Mouse (Mus musculus) embryonic facial prominence, embryonic 10.5 days (tissue): ENCODE results near the gene Ahdc1. TPM values are rescaled to one million over a fixed set of nuclear protein-coding genes. Genes with fewer than 3 reads are reported as not detected.

ENCODE experiments used
- DNase-seq: peaks from one replicate; pipeline ENCODE4 v3.0.0-alpha.2; 2017; ENCODE audit warnings: low spot score
- H3K27ac ChIP-seq: fragments of 300-500 bp; sonication (generic); replicated peaks from 2 replicates; pipeline ENCODE4 v1.5.1; 2016; ENCODE audit warnings: mild to moderate bottlenecking
- H3K27me3 ChIP-seq: fragments of 300-500 bp; sonication (generic); replicated peaks from 2 replicates; pipeline ENCODE4 v1.6.1; 2016; ENCODE audit warnings: low read depth, mild to moderate bottlenecking; ENCODE audit not compliant: poor library complexity, severe bottlenecking
- H3K36me3 ChIP-seq: fragments of 300-500 bp; sonication (generic); replicated peaks from 2 replicates; pipeline ENCODE4 v1.6.1; 2016; ENCODE audit warnings: mild to moderate bottlenecking, moderate library complexity
- H3K4me1 ChIP-seq: fragments of 300-500 bp; sonication (generic); 2 replicates; pipeline ENCODE4 v1.6.1; 2016
- H3K4me3 ChIP-seq: fragments of 300-500 bp; sonication (generic); 2 replicates; pipeline ENCODE4 v1.5.1; 2016; ENCODE audit warnings: mild to moderate bottlenecking, moderate library complexity
- H3K9me3 ChIP-seq: fragments of 300-500 bp; sonication (generic); 2 replicates; pipeline ENCODE4 v1.6.1; 2016; ENCODE audit warnings: mild to moderate bottlenecking
- WGBS: fragments of 180-500 bp; shearing (Covaris S2); methylation state at CpG from one replicate; pipeline ENCODE4 v1.1.7; 2016; 5-methylcytosine and 5-hydroxymethylcytosine counted together
- polyA plus RNA-seq: library from polyadenylated mRNA; unstranded; fragments of >200 nt; fragmentation: Nextera tagmentation; extraction: Ambion mirVana; gene quantifications from 2 replicates; pipeline ENCODE4 v1.2.1, GENCODE M21; 2016

The Ahdc1 gene
- polyA plus RNA-seq, 1 experiment from 2014 or later = 11.5 TPM

DNA sequence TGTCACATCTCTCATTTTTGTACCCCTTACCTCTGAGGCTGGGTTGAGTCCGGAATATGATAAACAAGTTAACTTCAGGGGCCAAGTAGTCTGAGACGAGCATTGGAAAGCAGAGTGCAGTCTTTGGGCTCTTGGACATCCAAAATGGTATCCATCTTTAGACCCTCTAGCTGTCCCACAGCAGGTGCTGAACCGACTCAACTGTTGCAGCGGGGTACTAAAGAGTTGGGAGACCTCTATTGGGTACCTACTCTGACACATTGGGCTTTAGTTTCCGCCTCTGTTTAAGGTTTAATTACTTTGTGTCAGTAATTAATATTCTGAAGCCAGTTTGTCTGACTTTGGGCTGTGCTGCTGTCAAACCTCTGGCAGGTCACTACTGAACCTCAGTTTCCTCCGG is 26.7 kb downstream of the Ahdc1 start:
- H3K36me3 ChIP-seq = peaks cover 27% of the 10 kb centered on the region
- 23% methylated on average over 6 of the region's 6 CpGs for WGBS
- peak overlapping the region; percentile 78 for H3K4me3 ChIP-seq
- H3K27ac ChIP-seq = no peak overlapping the region
- H3K4me1 ChIP-seq = peaks cover 78% of the 10 kb centered on the region
- H3K27me3 ChIP-seq = peaks cover 36% of the 10 kb centered on the region
- no peak for DNase-seq
- H3K9me3 ChIP-seq = no peaks in the 10 kb centered on the region

DNA sequence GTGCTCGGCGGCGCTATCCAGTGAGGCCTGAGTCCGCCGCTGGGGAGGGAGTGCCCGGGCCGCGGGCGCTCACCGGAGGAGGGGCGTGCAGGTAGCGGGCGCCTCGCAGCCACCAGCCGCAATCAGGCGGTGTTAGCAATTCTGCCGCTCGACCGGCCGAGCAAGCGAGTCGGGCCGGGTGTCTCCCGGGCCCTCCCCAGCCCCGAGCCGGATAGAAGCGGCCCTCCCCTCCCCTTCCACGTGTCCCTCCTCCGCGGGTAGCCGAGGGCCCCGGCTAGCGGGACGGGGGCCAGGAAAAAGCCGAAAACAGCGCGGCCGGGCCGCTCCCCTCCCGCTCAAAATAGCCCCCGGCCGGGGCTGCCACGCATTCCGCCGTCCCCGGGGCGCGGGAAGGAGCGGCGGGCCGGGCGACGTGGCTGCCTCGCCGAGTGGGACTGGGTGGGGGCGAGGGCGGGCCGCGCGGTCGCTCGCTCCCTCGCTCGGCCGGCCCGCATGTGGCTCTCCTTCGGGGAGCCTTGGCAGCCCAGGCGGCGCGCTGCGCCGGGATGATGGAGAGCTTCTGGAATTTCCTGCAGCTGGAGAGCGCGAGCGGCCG is 27.6 kb downstream of the Ahdc1 start:
- peak; percentile 83 for DNase-seq
- H3K4me1 ChIP-seq = peaks cover 86% of the 10 kb centered on the region
- no peaks in the 10 kb centered on the region for H3K9me3 ChIP-seq
- H3K36me3 ChIP-seq = peaks cover 20% of the 10 kb centered on the region; the same call in 1 of the 2 replicates
- H3K27me3 ChIP-seq = peaks cover 36% of the 10 kb centered on the region
- H3K27ac ChIP-seq = peak overlapping the region; percentile 92
- WGBS = under 1% methylated on average over 76 of the region's 76 CpGs
- peak overlapping the region; percentile 78 for H3K4me3 ChIP-seq

DNA sequence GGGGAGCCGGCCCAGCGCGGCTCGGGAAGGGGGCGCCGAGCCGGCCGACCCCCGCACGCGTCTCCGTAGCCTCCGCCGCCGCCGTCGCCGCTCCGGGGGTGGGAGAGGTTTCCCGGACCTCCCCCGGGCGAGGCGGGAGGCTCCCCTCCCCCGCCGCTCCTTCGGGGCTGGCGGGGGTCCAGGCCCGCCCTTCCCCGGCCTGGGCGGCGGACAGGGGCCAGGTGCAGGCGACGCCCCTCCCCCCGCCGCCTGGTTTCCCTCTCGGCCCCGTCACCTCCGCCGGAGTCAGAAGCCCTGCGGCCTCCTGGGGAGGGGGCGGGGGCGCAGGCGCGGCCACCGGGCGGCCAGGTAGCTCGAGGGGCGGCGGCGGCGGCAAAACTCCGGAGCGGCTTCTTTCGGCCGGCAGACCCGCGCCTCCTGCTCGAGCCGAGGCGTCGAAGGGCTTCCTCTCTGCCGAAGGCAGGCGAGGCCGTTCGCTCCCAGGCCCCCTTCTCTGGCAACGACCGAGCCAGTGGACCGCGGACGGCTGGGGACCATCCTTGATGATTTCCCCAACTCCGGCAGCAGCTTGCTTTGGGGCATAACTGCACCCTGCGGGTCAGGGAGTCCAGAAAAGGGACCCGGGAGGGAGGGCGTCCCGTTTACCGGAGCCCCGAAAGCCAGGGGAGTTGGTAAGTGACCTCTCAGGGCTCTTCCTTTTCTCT is 28.2 kb downstream of the Ahdc1 start:
- peak overlapping the region; percentile 78 for H3K4me3 ChIP-seq
- DNase-seq = peak; percentile 82
- peaks cover 90% of the 10 kb centered on the region for H3K4me1 ChIP-seq
- peak overlapping the region; percentile 92 for H3K27ac ChIP-seq
- H3K27me3 ChIP-seq = peaks cover 36% of the 10 kb centered on the region
- peaks cover 15% of the 10 kb centered on the region; the same call in 1 of the 2 replicates for H3K36me3 ChIP-seq
- under 1% methylated on average over 77 of the region's 77 CpGs for WGBS
- H3K9me3 ChIP-seq = no peaks in the 10 kb centered on the region

DNA sequence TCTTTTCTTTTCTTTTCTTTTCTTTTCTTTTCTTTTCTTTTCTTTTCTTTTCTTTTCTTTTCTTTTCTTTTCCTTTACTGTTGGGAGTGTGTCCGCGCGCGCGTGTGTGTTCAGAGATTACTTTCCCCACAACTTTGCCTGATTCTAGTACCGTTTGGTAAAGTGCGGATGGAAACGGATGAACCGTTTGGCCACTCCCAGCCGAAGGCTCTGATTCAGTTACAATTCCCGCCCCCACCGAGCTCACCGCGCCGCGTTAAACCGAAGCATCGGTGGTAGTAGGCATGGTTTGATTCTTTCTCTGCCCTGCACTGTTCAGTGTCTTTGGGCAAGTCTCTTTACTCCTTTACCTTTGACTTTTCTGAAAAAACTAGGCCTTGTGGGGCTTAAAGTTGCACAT is 28.8 kb downstream of the Ahdc1 start:
- WGBS = under 1% methylated on average over 18 of the region's 18 CpGs
- peak overlapping the region; percentile 92 for H3K27ac ChIP-seq
- peaks cover 10% of the 10 kb centered on the region; the same call in 1 of the 2 replicates for H3K36me3 ChIP-seq
- peak overlapping the region; percentile 78 for H3K4me3 ChIP-seq
- peaks cover 36% of the 10 kb centered on the region for H3K27me3 ChIP-seq
- peak; percentile 53 for DNase-seq
- H3K9me3 ChIP-seq = no peaks in the 10 kb centered on the region
- peaks cover 90% of the 10 kb centered on the region for H3K4me1 ChIP-seq

DNA sequence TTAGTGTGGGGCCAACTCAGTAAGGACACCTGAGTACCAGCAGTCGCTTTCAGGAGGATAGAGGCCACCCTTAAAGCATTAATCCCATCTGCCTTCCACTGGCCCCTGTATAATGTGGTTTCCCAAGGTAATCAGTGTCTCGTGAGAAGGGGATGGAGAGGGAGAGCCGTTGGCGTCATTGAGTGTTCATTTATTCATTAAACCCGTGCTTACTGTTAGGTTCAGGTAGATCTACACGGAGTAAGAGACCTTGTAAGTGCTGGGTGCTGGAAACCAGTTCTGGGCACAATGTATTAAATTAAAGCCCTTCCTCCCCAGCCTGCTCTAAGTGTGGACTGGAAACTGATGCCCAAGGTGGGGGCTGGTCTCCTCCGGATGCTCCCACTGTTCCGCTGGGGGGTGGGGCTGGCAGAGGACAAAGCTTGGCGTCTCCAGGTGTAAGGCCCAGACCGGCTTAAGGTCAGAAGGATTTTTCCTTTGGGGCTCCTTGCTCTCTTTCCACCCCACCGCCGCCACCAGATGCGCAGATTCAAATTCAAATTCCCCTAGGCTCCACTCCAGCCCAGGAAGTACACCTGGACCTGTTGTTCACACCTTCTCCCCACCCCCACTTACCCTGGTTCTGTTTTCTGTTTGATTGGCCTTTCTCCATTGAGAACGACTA is 29.3 kb downstream of the Ahdc1 start:
- WGBS = 18% methylated on average over 14 of the region's 14 CpGs
- peaks cover 90% of the 10 kb centered on the region for H3K4me1 ChIP-seq
- DNase-seq = peak; percentile 47
- peaks cover 5% of the 10 kb centered on the region; the same call in 1 of the 2 replicates for H3K36me3 ChIP-seq
- peak overlapping the region; percentile 92 for H3K27ac ChIP-seq
- peaks cover 36% of the 10 kb centered on the region for H3K27me3 ChIP-seq
- H3K4me3 ChIP-seq = peak overlapping the region; percentile 78
- no peaks in the 10 kb centered on the region for H3K9me3 ChIP-seq

DNA sequence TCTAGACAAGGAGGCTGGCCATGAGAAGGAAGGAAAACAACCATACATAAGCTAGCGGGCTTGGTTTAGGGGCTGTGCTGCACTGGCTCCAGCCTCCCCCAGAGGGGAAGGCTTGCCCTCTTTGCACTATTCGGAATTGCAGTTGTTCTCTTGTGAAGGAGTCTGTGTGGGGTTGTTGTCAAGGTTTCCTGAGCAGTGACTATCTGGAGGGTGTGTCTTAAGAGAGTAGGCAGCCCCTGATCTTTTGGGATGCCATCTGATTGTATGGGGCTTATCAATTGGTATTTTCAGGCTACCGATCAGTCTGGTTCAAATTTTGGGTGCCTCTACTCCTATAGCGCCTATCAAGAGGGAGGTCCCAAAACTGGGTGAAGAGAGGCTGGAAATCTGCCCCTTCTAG is 31.2 kb downstream of the Ahdc1 start:
- DNase-seq = peak; percentile 45
- peak overlapping the region; percentile 78 for H3K4me3 ChIP-seq
- peaks cover 100% of the 10 kb centered on the region for H3K4me1 ChIP-seq
- H3K27me3 ChIP-seq = peaks cover 27% of the 10 kb centered on the region
- WGBS = 6% methylated on average over 4 of the region's 4 CpGs
- H3K27ac ChIP-seq = peak overlapping the region; percentile 92
- no peaks in the 10 kb centered on the region for H3K9me3 ChIP-seq
- H3K36me3 ChIP-seq = peaks cover 3% of the 10 kb centered on the region; the same call in 1 of the 2 replicates

DNA sequence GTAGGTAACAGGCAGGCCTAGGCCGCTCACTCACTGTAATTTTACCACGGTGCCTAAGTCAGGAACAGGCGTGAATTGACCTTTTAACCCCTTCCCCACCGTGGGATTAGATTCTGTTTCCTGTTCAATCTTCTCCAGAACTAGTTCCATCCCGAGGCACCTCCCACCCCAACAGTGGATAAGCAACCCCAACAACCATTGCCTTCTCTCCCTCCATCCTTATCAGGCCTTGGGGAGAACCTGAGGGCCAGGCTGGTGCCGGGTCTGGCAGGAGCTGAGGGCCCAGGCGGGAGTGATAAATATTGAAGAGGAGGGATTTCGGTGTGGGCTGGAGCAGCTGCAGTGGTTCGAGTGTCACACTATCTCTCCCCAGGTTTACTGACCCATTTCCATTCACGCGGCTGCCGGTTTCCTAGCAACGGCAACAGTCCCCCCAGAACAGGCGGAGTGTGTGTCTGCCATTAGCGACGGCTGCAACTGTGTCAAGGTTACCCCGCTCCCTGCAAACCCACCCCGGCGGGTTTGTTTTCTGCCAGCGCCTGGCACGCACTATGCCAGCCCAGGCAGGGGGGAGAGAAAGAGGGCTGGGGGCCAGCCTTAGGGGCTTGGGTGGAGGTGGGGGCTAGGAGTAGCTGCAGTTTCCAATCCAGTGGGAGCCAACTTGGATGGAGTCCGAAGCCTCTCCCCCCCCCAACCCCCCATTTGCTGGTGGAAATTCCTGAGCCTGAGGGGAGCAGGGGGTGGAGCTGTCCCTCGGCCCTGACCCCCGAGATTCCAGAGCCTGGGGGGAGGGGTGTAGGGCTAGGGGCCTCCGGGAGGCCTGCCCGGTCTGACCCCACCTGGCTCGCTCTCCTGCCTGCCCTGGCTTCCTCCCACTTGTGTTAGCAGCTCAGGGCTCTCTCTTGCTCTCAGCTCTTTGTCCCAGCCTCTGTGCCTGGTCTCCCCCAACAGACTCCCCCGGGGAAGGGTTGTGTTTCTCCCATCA is 31.9 kb downstream of the Ahdc1 start:
- Histone ChIP-seq H3K27me3 (peaks cover 20% of the 10 kb centered on the region), H3K9me3 (no peaks in the 10 kb centered on the region), H3K4me3 (peak overlapping the region; percentile 78), H3K36me3 (no peaks in the 10 kb centered on the region), H3K4me1 (peaks cover 100% of the 10 kb centered on the region), H3K27ac (peak overlapping the region; percentile 92)
- peak; percentile 83 for DNase-seq
- 2% methylated on average over 28 of the region's 28 CpGs for WGBS

DNA sequence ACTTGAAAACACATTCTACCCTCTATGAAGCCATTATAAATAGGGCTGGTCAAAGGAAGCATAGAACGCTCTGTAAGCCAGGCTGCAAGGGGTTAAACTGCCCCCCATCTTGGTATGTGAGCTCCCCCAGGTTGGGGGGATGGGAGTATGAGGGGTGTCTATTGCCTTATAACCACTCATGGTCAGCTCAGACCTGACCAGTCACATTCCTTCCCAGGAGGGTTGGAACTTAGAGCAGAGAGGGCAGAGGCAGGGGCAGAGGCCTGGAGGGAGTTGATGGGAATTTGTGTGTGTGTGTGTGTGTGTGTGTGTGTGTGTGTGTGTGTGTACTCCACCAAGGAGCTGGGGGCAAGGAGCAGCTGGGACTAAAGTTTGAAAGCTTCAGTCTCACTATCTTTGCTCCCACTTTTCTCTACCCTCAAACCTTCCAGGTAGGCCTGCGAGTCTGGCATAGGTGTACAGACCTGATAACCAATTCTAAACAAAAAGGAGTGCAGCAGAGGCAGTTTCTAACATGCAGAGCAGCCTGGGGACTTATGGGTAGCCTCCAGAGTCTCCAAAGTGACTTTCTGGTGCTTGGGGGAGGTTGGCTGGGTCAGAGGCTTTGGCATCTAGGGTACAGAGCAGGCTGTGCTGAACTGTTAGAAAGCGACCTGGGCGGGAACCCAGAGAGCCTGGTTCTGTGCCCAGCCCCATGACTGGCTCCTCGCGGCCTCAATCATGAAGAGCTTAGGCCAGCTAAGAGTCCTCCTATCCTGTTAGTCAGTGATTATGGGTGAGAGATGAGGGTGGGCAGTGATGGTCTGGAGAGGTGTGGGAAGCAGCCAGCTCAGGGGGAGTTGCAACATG is 33.0 kb downstream of the Ahdc1 start:
- peak overlapping the region; percentile 92 for H3K27ac ChIP-seq
- WGBS = 8% methylated on average over 6 of the region's 6 CpGs
- H3K4me1 ChIP-seq = peaks cover 100% of the 10 kb centered on the region
- peak overlapping the region; percentile 78 for H3K4me3 ChIP-seq
- no peaks in the 10 kb centered on the region for H3K36me3 ChIP-seq
- peak; percentile 45 for DNase-seq
- H3K27me3 ChIP-seq = peaks cover 11% of the 10 kb centered on the region
- H3K9me3 ChIP-seq = no peaks in the 10 kb centered on the region

DNA sequence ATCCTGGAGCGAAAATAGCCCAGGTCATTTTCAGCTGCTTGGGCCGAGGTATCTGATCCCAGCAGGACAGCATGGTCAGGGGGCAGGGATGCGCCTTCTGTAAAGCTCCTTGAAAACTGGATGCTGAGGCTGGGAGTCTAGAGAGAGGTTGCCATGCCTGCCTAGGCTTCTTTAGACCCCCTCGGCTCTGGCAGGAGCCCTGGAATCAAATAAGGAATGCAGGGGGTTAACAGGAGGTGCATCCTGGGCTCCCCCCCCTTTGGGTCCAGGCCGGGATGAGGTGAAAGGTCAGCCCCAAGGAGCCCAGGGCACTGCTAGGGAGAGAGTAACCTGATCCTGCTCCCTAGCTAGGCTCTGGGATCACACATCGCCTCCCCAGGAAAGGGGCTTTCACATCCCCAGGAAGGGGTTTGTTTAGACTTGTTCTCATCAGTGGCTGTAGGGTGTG is 33.6 kb downstream of the Ahdc1 start:
- H3K4me3 ChIP-seq = peak overlapping the region; percentile 78

DNA sequence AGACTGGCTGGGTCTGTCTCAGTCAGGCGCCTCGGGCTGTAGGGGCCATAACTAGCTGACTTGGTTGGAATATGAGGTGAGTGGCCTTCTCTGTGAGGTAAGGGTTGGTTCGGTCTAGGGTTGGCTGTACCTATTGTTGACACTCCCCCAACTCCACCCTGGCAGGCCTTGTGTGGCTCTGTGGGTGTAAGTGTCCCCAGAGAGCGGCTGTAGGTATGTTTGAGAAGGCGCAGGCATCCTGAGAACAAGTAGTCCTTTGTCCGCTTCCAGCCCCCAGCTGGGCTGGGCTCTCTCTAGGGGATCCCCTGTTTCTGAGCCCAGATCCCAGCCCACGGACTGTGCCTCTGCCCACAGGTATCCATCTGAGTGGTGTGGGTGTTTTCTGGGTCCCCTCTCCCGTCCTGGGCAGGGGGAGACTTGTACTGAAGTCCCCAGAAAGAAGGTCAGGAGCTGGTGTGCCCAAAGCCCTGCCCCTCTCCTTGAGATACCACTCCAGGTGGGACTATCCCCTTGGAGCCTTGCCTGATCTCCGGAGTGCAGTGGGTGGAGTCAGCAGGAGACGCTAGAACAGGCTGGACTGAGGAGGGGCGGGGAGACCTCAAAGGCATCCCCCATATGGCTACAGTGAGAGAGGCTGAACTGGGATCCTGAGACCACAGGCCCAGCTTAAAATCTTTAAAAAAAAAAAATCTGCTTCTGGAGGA is 34.9 kb downstream of the Ahdc1 start:
- DNase-seq = no peak
- Histone ChIP-seq H3K27me3 (no peaks in the 10 kb centered on the region), H3K4me3 (peak overlapping the region; percentile 38; the same call in 1 of the 2 replicates), H3K36me3 (no peaks in the 10 kb centered on the region), H3K4me1 (peaks cover 100% of the 10 kb centered on the region), H3K27ac (peak overlapping the region; percentile 92), H3K9me3 (no peaks in the 10 kb centered on the region)
- 20% methylated on average over 11 of the region's 11 CpGs for WGBS

More for the DNA sequence above, 33.6 kb downstream of the Ahdc1 start:
- Histone ChIP-seq H3K4me1 (peaks cover 100% of the 10 kb centered on the region), H3K27me3 (peaks cover 11% of the 10 kb centered on the region), H3K27ac (peak overlapping the region; percentile 92), H3K9me3 (no peaks in the 10 kb centered on the region), H3K36me3 (no peaks in the 10 kb centered on the region)
- DNase-seq = peak; percentile 66
- WGBS = 5% methylated on average over 6 of the region's 6 CpGs
